Mouse (Mus musculus): Measurements from ENCODE around the gene Mpped2.

GRCm38 (mm10) chr2:106829420-106829819 lies 136.4 kb downstream of the Mpped2 start:
- TF ChIP-seq CTCF (conservative IDR thresholded peaks at IDR 0.05 in 1 of 2, IDR thresholded peaks at IDR 0.05 in 1 of 2; ENCODE audit: low read depth in 2 of 2, low read length in 2 of 2) (no peak), JUND (conservative IDR thresholded peaks at IDR 0.05; ENCODE audit: low read depth, low read length) (no peak), CHD1 (IDR thresholded peaks at IDR 0.05; ENCODE audit: low read depth, low read length) (no peak), POLR2A (IDR thresholded peaks at IDR 0.05; ENCODE audit: low read depth, low read length) (no peak), NELFE (IDR thresholded peaks at IDR 0.05; ENCODE audit: low read depth, low read length) (no peak), TBP (conservative IDR thresholded peaks at IDR 0.05; ENCODE audit: low read depth, low read length) (no peak), EP300 (IDR thresholded peaks at IDR 0.05; ENCODE audit: low read length) (no peak)

Data from CH12.LX (cell line).